Mouse (Mus musculus): ENCODE data around the gene Frmd4b. TPM values are rescaled to one million over a fixed set of nuclear protein-coding genes. Genes with fewer than 3 reads are reported as not detected.

Frmd4b gene
- total RNA-seq, 4 experiments from 2014 or later: 10.1 to 13.1 (median 12.1) TPM

GRCm38 (mm10) chr6:97579704-97580103 is 37.6 kb downstream of the Frmd4b start:
- no peak for DNase-seq (ENCODE audit: low spot score)

- no peak for DNase-seq (ENCODE audit: low spot score)
These were observed 39.1 kb downstream of the Frmd4b start for GRCm38 (mm10) chr6:97578210-97578609.

- no peak for DNase-seq (ENCODE audit: low spot score)
These were observed 40.0 kb downstream of the Frmd4b start for GRCm38 (mm10) chr6:97577349-97577748.

- DNase-seq (ENCODE audit: low spot score): no peak
These were observed 40.6 kb downstream of the Frmd4b start for GRCm38 (mm10) chr6:97576565-97577346.

- no peak for DNase-seq (ENCODE audit: low spot score)
These were observed 41.2 kb downstream of the Frmd4b start for GRCm38 (mm10) chr6:97576096-97576495.

- DNase-seq (ENCODE audit: low spot score): no peak
These were observed 42.4 kb downstream of the Frmd4b start for GRCm38 (mm10) chr6:97574973-97575372.

GRCm38 (mm10) chr6:97572226-97572625 is 45.1 kb downstream of the Frmd4b start:
- DNase-seq (ENCODE audit: low spot score): no peak

- no peak for DNase-seq (ENCODE audit: low spot score)
These were observed 48.8 kb downstream of the Frmd4b start for GRCm38 (mm10) chr6:97568538-97568937.

GRCm38 (mm10) chr6:97566746-97567145 is 50.6 kb downstream of the Frmd4b start:
- DNase-seq (ENCODE audit: low spot score): no peak

- no peak for DNase-seq (ENCODE audit: low spot score)
These were observed 60.2 kb downstream of the Frmd4b start for GRCm38 (mm10) chr6:97557147-97557546.

- no peak for DNase-seq (ENCODE audit: low spot score)
These were observed 61.7 kb downstream of the Frmd4b start for GRCm38 (mm10) chr6:97555637-97556036.

- DNase-seq (ENCODE audit: low spot score): no peak
These were observed 63.9 kb downstream of the Frmd4b start for GRCm38 (mm10) chr6:97553431-97553830.

- DNase-seq (ENCODE audit: low spot score): no peak
These were observed 64.8 kb downstream of the Frmd4b start for GRCm38 (mm10) chr6:97552573-97552972.

GRCm38 (mm10) chr6:97551884-97552283 is 65.5 kb downstream of the Frmd4b start:
- DNase-seq (ENCODE audit: low spot score): no peak

- no peak for DNase-seq (ENCODE audit: low spot score)
These were observed 66.2 kb downstream of the Frmd4b start for GRCm38 (mm10) chr6:97551161-97551560.

GRCm38 (mm10) chr6:97540458-97540857 is 76.9 kb downstream of the Frmd4b start:
- DNase-seq (ENCODE audit: low spot score): no peak

GRCm38 (mm10) chr6:97535763-97536445 is 81.4 kb downstream of the Frmd4b start:
- DNase-seq (ENCODE audit: low spot score): no peak

- DNase-seq (ENCODE audit: low spot score): no peak
These were observed 86.3 kb downstream of the Frmd4b start for GRCm38 (mm10) chr6:97531043-97531442.

GRCm38 (mm10) chr6:97528961-97529680 is 88.2 kb downstream of the Frmd4b start:
- no peak for DNase-seq (ENCODE audit: low spot score)

GRCm38 (mm10) chr6:97526092-97526491 is 91.2 kb downstream of the Frmd4b start:
- no peak for DNase-seq (ENCODE audit: low spot score)

GRCm38 (mm10) chr6:97523118-97523517 is 94.2 kb downstream of the Frmd4b start:
- DNase-seq (ENCODE audit: low spot score): peak; percentile 68

GRCm38 (mm10) chr6:97521279-97522038 is 95.9 kb downstream of the Frmd4b start:
- peak; percentile 60 for DNase-seq (ENCODE audit: low spot score)

Data from heart, adult 8-10 months (tissue).